Mouse (Mus musculus): ENCODE measurements around the gene Ccdc85a. TPM values are rescaled to one million over a fixed set of nuclear protein-coding genes. Genes with fewer than 3 reads are reported as not detected.

The Ccdc85a gene
- polyA plus RNA-seq, 1 experiment = 1.0 TPM

DNA sequence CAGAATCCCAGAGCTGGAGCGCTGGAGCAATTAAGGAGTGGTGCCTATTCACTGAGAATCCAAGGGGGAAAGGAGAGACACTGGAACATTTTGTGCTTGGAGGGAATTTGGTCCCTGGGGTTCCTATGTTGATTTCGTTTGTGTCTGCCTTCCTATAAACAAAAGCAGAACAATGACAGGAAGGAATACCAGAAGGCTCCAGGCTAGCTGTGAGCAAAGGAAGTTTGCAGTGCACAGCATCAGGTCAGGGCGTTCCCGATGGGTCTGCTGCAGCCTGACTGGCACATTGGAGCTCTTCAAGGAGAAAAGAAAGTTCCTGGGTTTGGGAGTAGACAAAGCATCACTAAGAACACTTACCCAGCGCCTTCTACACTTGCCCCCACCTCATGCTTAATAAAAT is 1.9 kb downstream of the Ccdc85a start:
- no peak overlapping the region for H3K27ac ChIP-seq (ENCODE audit: insufficient read depth, low read depth, low read length)
- H3K4me1 ChIP-seq (ENCODE audit: control insufficient read depth, insufficient read depth, low read length) = no peaks in the 10 kb centered on the region
- H3K36me3 ChIP-seq (ENCODE audit: control insufficient read depth, insufficient read depth, low read length) = no peaks in the 10 kb centered on the region
- H3K4me3 ChIP-seq (ENCODE audit: insufficient read depth, low read depth, low read length) = no peak overlapping the region
- TF ChIP-seq POLR2A (IDR thresholded peaks at IDR 0.05; ENCODE audit: low read depth, low read length) (no peak), CTCF (conservative IDR thresholded peaks at IDR 0.05; ENCODE audit: insufficient read depth, insufficient read length, low read depth, low read length) (no peak)
- peak; percentile 55 for DNase-seq
- 27% methylated on average over 5 of the region's 5 CpGs for WGBS
- no peaks in the 10 kb centered on the region for H3K27me3 ChIP-seq (replicated peaks; ENCODE audit: control insufficient read depth, insufficient read depth, low read length)

DNA sequence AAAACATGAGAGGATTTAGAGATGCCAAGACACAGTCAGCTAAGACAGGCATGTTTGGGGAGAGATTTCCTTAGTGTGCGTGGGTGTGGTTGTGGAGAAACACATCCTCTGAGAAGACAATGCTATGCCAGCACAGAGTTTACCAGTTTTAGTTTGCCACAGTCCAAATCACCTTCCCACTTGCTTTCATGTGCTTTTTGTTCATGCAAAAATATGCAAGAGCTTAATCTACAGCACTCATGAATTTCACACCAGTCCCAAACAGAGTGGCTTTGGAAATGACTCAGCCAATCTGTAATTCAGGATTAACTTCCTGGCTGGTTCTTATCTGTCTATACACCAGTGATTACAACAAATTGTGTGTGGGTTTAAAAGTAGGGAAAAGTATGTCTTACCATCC is 11.7 kb downstream of the Ccdc85a start:
- H3K4me3 ChIP-seq (ENCODE audit: insufficient read depth, low read depth, low read length) = no peak overlapping the region
- no peaks in the 10 kb centered on the region for H3K36me3 ChIP-seq (ENCODE audit: control insufficient read depth, insufficient read depth, low read length)
- no peak overlapping the region for H3K27ac ChIP-seq (ENCODE audit: insufficient read depth, low read depth, low read length)
- no peak for DNase-seq
- 82% methylated on average over 1 of the region's 1 CpGs for WGBS
- no peak for TF ChIP-seq CTCF (conservative IDR thresholded peaks at IDR 0.05; ENCODE audit: insufficient read depth, insufficient read length, low read depth, low read length)
- TF ChIP-seq POLR2A (IDR thresholded peaks at IDR 0.05; ENCODE audit: low read depth, low read length) = no peak
- H3K4me1 ChIP-seq (ENCODE audit: control insufficient read depth, insufficient read depth, low read length) = no peaks in the 10 kb centered on the region
- H3K27me3 ChIP-seq (replicated peaks; ENCODE audit: control insufficient read depth, insufficient read depth, low read length) = no peaks in the 10 kb centered on the region

DNA sequence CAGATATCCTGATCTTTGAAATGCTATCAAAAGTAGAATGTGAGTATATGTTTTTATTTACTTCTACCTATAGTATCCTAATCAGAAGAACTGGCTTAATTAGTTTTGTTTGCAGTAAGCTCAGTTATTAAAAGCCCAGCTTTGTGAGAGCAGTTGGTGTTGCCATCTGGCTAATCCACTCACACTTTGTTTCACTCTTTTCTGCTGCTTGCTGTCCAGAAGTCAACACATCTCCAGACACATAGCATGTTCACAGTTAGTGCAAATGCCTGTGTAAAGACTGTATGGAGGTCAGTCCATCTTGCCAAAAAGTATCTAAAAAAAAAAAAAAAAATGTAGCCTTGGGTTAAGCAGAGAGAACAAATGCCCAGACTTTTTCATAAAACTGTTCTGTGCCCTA is 27.7 kb downstream of the Ccdc85a start:
- H3K36me3 ChIP-seq (ENCODE audit: control insufficient read depth, insufficient read depth, low read length) = no peaks in the 10 kb centered on the region
- no peak for TF ChIP-seq POLR2A (IDR thresholded peaks at IDR 0.05; ENCODE audit: low read depth, low read length)
- no peak for TF ChIP-seq CTCF (conservative IDR thresholded peaks at IDR 0.05; ENCODE audit: insufficient read depth, insufficient read length, low read depth, low read length)

DNA sequence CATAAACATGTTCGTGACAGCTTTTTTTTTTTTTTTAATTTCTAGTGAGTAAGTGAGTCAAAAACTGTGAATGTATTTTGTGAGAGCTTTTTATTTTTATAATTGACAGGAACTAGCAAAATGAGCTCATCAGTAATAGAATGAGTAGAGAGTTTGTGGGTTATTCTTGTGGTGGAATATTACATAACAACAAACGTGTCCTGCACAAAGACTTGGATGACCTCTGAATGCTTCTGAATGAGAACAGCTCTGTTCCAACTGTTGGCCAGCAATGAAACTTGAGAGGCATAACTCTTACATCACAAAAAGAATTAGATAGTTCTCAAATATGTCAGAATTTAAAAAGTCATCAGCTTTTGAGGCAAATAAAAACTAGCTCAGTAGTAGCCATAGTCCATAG is 40.7 kb downstream of the Ccdc85a start:
- no peak overlapping the region for H3K4me3 ChIP-seq (ENCODE audit: insufficient read depth, low read depth, low read length)
- TF ChIP-seq POLR2A (IDR thresholded peaks at IDR 0.05; ENCODE audit: low read depth, low read length) (no peak), CTCF (conservative IDR thresholded peaks at IDR 0.05; ENCODE audit: insufficient read depth, insufficient read length, low read depth, low read length) (no peak)
- H3K4me1 ChIP-seq (ENCODE audit: control insufficient read depth, insufficient read depth, low read length) = no peaks in the 10 kb centered on the region
- no peaks in the 10 kb centered on the region for H3K36me3 ChIP-seq (ENCODE audit: control insufficient read depth, insufficient read depth, low read length)
- DNase-seq = no peak
- H3K27me3 ChIP-seq (replicated peaks; ENCODE audit: control insufficient read depth, insufficient read depth, low read length) = no peaks in the 10 kb centered on the region
- WGBS = 81% methylated on average over 2 of the region's 2 CpGs
- no peak overlapping the region for H3K27ac ChIP-seq (ENCODE audit: insufficient read depth, low read depth, low read length)

More for the DNA sequence above, 27.7 kb downstream of the Ccdc85a start:
- Histone ChIP-seq H3K4me1 (ENCODE audit: control insufficient read depth, insufficient read depth, low read length) (no peaks in the 10 kb centered on the region), H3K27me3 (replicated peaks; ENCODE audit: control insufficient read depth, insufficient read depth, low read length) (no peaks in the 10 kb centered on the region), H3K27ac (ENCODE audit: insufficient read depth, low read depth, low read length) (no peak overlapping the region), H3K4me3 (ENCODE audit: insufficient read depth, low read depth, low read length) (no peak overlapping the region)
- no peak for DNase-seq

DNA sequence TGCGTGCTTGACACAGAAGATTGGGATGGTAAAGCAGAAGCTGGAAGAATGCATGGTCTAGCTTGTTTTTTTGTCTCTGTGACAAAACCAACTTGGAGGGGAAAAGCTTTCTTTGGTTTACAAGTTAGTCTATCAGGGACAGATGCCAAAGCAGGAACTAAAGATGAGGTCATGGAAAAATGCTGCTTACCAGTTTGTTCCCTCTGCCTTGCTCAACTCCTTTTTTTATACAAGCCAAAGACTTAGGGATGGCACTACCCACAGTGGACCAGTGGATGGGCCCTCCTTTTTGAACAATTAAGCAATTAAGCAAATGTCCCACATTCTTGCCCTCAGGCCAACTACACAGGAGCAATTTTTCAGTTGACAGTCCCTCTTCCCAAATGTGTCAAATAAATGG is 42.8 kb downstream of the Ccdc85a start:
- no peaks in the 10 kb centered on the region for H3K4me1 ChIP-seq (ENCODE audit: control insufficient read depth, insufficient read depth, low read length)
- no peak overlapping the region for H3K4me3 ChIP-seq (ENCODE audit: insufficient read depth, low read depth, low read length)
- WGBS = 90% methylated on average over 1 of the region's 1 CpGs
- no peaks in the 10 kb centered on the region for H3K36me3 ChIP-seq (ENCODE audit: control insufficient read depth, insufficient read depth, low read length)
- H3K27ac ChIP-seq (ENCODE audit: insufficient read depth, low read depth, low read length) = no peak overlapping the region
- DNase-seq = peak; percentile 5
- TF ChIP-seq CTCF (conservative IDR thresholded peaks at IDR 0.05; ENCODE audit: insufficient read depth, insufficient read length, low read depth, low read length) (no peak), POLR2A (IDR thresholded peaks at IDR 0.05; ENCODE audit: low read depth, low read length) (no peak)
- H3K27me3 ChIP-seq (replicated peaks; ENCODE audit: control insufficient read depth, insufficient read depth, low read length) = no peaks in the 10 kb centered on the region

DNA sequence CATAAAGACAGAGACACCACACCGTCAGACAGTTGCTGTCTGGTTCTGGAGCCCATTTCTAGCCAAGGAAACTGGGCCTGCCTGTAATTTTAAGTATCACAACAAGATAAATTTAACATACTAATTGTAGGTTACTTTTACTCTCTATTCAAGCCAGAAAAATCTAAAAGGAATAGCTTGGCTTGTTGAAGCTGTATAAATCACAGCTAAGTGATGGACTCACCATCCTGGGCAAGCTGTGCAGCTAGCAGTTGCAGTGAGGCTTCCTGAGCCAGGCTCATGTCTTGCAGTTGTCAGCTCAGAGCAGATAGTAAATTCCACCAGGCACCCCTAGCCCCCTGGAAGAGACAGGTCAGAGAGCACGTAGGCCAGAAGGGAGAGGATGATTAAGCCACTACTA is 50.8 kb downstream of the Ccdc85a start:
- TF ChIP-seq CTCF (conservative IDR thresholded peaks at IDR 0.05; ENCODE audit: insufficient read depth, insufficient read length, low read depth, low read length) (no peak), POLR2A (IDR thresholded peaks at IDR 0.05; ENCODE audit: low read depth, low read length) (no peak)
- Histone ChIP-seq H3K27me3 (replicated peaks; ENCODE audit: control insufficient read depth, insufficient read depth, low read length) (no peaks in the 10 kb centered on the region), H3K36me3 (ENCODE audit: control insufficient read depth, insufficient read depth, low read length) (no peaks in the 10 kb centered on the region), H3K4me1 (ENCODE audit: control insufficient read depth, insufficient read depth, low read length) (no peaks in the 10 kb centered on the region), H3K27ac (ENCODE audit: insufficient read depth, low read depth, low read length) (no peak overlapping the region), H3K4me3 (ENCODE audit: insufficient read depth, low read depth, low read length) (no peak overlapping the region)
- 85% methylated on average over 2 of the region's 2 CpGs for WGBS
- no peak for DNase-seq

DNA sequence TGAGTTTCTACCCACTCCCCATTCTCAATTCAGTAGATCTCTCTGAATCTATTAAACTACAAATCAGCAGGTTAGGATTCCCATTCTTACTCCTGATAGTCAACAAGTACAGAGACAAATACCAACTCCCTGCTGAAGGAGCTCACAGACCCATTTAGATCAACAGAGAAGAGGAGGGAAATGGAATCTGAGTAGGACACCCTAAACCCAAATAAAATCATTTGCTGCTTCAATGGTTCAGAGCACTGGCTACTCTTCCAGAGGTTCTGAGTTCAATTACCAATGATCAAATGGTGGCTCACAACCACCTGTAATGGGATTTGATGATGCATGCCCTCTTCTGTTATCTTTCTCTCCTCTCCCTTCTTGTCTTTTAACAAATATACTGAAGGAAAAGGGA is 82.9 kb downstream of the Ccdc85a start:
- no peaks in the 10 kb centered on the region for H3K27me3 ChIP-seq (replicated peaks; ENCODE audit: control insufficient read depth, insufficient read depth, low read length)
- H3K36me3 ChIP-seq (ENCODE audit: control insufficient read depth, insufficient read depth, low read length) = no peaks in the 10 kb centered on the region
- DNase-seq = no peak
- no peaks in the 10 kb centered on the region for H3K4me1 ChIP-seq (ENCODE audit: control insufficient read depth, insufficient read depth, low read length)
- TF ChIP-seq POLR2A (IDR thresholded peaks at IDR 0.05; ENCODE audit: low read depth, low read length) (no peak), CTCF (conservative IDR thresholded peaks at IDR 0.05; ENCODE audit: insufficient read depth, insufficient read length, low read depth, low read length) (no peak)
- no peak overlapping the region for H3K4me3 ChIP-seq (ENCODE audit: insufficient read depth, low read depth, low read length)
- no peak overlapping the region for H3K27ac ChIP-seq (ENCODE audit: insufficient read depth, low read depth, low read length)

DNA sequence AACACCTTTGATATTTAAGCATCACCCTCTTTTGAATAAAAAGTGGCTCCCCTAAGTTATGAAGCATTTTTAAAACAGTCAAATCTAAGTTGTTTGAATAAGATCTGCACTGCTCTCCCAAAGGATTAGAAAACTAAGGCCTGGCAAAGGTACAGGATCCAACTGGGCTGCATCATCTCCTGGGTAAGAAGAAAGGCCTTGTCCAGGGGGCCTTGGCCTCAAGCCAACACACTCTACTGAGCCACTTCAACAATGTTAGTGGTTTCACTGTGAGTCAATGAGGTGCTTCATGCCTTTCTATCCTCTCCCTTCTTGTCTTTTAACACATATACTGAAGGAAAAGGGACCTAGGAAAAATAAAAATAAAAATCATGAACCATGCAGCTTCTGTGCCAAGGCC is 87.1 kb downstream of the Ccdc85a start:
- H3K27ac ChIP-seq (ENCODE audit: insufficient read depth, low read depth, low read length) = no peak overlapping the region
- H3K27me3 ChIP-seq (replicated peaks; ENCODE audit: control insufficient read depth, insufficient read depth, low read length) = no peaks in the 10 kb centered on the region
- no peaks in the 10 kb centered on the region for H3K36me3 ChIP-seq (ENCODE audit: control insufficient read depth, insufficient read depth, low read length)
- no peak overlapping the region for H3K4me3 ChIP-seq (ENCODE audit: insufficient read depth, low read depth, low read length)
- DNase-seq = no peak
- TF ChIP-seq POLR2A (IDR thresholded peaks at IDR 0.05; ENCODE audit: low read depth, low read length) = no peak
- no peak for TF ChIP-seq CTCF (conservative IDR thresholded peaks at IDR 0.05; ENCODE audit: insufficient read depth, insufficient read length, low read depth, low read length)
- no peaks in the 10 kb centered on the region for H3K4me1 ChIP-seq (ENCODE audit: control insufficient read depth, insufficient read depth, low read length)

All from kidney, adult 2 months (tissue).